Mouse (Mus musculus): ENCODE data around the gene Tbc1d14. TPM values are rescaled to one million over a fixed set of nuclear protein-coding genes. Genes with fewer than 3 reads are reported as not detected.

Gene Tbc1d14
- polyA plus RNA-seq, 2 experiments from 2014 or later, result 58.5 to 95.0 TPM

- ATAC-seq, result peak; percentile 45
Measured at GRCm38 (mm10) chr5:36553056-36553606, 39.9 kb downstream of the Tbc1d14 start.

- ATAC-seq, result no peak
Measured at GRCm38 (mm10) chr5:36552391-36552790, 40.7 kb downstream of the Tbc1d14 start.

DNA sequence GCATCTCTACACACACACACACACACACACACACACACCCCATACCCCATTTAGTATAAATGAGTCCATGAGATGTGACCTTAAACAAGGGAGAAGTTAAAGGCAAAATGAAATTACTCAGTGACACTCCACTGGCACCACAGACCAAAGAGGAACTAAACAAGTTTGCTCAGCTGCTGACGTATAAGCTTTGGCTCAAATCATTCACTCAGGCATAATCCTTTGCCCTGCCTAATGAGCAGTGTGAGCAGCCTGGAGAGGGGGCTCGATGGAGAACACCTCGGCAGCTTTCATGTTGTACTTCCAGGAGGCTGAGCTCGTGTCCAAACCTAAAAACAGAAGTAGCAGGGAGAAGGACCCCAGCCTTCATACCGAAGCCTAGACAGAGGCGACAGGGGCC is 43.8 kb downstream of the Tbc1d14 start:
- ATAC-seq, result no peak

- ATAC-seq, result no peak
Measured at GRCm38 (mm10) chr5:36544765-36545164, 48.3 kb downstream of the Tbc1d14 start.

GRCm38 (mm10) chr5:36540928-36541327 is 52.1 kb downstream of the Tbc1d14 start:
- no peak for ATAC-seq

- peak; percentile 98 for ATAC-seq
Measured at GRCm38 (mm10) chr5:36538576-36539187, 54.4 kb downstream of the Tbc1d14 start.

GRCm38 (mm10) chr5:36536424-36536823 is 56.7 kb downstream of the Tbc1d14 start:
- ATAC-seq, result no peak

- no peak for ATAC-seq
Measured at GRCm38 (mm10) chr5:36535438-36536176, 57.5 kb downstream of the Tbc1d14 start.

GRCm38 (mm10) chr5:36534455-36535030 is 58.5 kb downstream of the Tbc1d14 start:
- no peak for ATAC-seq

DNA sequence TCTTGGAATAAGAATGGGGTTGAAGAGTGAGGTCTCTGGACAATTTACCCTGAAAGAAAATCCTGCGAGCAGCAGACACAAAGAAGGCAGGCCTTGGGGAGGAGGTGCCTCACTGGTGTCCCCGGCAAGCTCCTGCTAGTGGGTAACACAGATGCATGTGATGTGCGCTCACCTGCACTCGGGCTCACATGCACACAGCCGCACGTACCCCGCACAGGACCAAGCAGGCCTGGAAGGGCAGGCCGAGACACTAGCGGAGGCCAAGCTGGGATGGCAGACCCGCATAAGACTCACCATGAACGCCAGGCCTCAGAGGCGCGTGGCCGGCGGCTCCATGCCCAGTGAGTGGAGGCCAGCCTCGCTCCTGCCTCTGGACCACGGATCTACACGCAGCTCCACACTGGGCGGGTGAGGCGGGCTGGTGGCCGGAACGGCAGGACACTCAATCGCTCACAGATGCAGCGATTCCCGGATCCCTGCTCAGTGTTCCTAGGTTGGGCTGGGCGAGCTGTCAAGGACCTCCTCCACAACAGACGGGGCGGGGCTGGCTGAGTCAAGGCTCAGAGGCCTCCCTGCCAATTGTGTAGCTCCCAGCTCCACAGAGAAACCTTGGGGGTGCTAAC is 62.8 kb downstream of the Tbc1d14 start:
- peak; percentile 43 for ATAC-seq

DNA sequence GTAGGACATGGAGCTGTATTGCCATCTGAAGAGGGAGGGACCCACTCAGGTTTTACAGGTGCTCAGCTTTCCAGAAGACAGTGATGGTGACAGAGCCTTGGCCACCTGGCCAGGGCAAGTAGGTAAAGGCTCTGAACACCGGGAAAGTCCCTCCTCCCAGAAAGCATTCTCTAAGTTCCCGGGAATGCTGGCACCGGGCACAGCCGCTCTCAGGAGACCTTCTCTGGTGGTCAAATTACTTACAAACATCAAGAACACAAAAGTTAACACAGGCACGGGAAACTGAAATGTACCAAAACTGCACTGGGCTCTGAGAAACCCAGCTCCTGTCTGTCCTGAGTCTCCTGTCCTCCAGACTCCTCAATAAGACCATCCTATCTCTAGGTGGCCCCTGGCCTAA is 63.4 kb downstream of the Tbc1d14 start:
- no peak for ATAC-seq

GRCm38 (mm10) chr5:36526921-36527320 is 66.2 kb downstream of the Tbc1d14 start:
- no peak for ATAC-seq

DNA sequence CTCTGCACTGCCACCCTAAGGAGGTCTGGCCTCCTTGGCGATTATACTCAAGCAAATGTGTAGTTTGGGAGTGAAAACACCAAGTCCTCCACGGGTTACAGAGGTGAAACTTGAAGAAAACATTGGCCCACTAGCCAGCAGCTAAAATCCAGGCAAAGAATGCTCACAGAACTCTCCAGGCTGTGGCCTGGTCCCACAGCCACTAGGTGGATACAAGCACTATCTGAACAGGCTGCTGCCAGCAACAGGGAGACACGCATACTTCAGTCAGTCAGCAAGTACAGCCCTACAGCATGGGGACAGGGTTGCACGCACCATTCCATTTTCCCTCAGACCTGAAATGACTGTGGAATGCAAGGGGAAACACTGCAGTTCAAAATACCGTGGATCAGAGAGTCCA is 66.8 kb downstream of the Tbc1d14 start:
- no peak for ATAC-seq

DNA sequence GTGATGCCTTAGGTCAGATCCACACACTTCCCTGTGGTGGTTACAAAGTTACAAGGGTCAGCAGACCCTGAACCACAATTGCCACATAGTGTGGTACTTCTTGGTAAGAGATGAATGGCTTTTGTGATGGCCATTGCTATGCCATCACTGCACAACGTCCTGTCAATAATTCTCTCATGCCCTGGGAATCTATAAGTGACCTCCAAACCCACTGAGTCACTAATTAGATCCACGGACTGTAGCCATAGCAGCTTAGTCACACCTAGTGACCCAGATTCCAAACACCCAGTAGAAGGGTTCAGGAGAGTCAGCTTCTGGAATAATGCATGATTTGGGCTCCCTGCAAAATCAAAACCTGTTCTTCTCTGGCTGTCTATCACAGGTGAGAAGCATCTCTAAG is 67.9 kb downstream of the Tbc1d14 start:
- no peak for ATAC-seq

DNA sequence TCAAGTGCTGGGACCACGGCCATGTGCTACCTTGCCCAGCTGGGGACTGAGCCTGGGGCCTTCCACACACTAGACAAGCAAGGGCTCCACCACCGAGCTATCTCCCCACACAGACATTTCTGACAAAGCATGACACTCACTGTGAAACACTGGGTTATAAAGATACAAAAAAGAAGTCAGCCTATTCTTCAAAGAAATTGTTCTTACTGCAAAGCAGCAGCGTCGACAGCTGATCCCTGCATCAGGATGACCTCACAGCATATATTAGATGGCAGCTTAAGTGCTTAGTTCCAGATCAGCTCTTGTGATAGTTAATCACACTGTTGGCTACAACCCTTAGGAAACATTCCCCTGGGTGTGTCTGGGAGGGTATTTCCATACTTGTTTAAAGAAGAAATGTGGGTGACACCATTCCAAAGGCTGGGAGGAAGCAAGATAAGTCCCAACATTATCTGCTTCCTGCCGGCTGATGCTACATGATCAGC is 69.8 kb downstream of the Tbc1d14 start:
- no peak for ATAC-seq

GRCm38 (mm10) chr5:36522782-36523181 is 70.3 kb downstream of the Tbc1d14 start:
- no peak for ATAC-seq

DNA sequence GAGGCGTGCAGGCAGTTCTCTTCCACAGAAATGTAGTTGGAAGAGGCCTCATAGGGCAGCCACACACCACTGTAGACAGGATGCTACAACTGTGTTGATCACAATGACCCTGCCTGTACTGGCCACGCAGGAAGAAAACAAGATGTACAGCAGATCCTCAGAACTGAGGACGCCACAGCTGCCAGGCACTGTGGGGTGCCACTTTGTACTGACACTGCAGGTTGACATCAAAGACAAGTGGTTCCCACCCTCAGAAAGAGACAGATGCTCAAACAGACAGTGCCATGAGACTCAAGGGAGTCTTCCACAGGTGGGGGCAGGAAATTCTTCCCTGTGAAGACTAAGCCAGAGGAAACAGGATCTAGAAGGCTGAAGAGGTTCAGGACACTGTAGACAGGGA is 73.3 kb downstream of the Tbc1d14 start:
- no peak for ATAC-seq

DNA sequence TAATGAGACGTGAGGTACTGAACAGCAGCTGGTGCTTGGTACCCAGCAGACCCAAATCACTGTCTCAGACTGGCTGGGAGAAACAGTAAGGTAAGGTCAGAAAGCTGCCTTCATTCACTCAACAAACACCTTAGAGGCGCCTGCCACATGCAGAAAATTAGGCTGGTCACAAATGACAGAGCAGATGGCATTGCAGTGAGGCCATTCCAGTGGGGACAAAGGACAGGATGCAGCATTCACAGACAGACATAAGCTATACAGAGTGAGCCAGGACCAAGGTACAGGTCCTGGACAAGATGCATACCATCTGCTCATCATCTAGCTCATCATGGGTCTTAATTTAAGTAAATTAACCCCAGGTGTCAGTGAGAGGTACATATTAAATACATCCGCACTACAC is 75.5 kb downstream of the Tbc1d14 start:
- no peak for ATAC-seq

- no peak for ATAC-seq
Measured at GRCm38 (mm10) chr5:36515558-36515957, 77.5 kb downstream of the Tbc1d14 start.

- no peak for ATAC-seq
Measured at GRCm38 (mm10) chr5:36515126-36515525, 78.0 kb downstream of the Tbc1d14 start.

GRCm38 (mm10) chr5:36510956-36511355 is 82.1 kb downstream of the Tbc1d14 start:
- no peak for ATAC-seq

GRCm38 (mm10) chr5:36508351-36508750 is 84.7 kb downstream of the Tbc1d14 start:
- ATAC-seq, result no peak

DNA sequence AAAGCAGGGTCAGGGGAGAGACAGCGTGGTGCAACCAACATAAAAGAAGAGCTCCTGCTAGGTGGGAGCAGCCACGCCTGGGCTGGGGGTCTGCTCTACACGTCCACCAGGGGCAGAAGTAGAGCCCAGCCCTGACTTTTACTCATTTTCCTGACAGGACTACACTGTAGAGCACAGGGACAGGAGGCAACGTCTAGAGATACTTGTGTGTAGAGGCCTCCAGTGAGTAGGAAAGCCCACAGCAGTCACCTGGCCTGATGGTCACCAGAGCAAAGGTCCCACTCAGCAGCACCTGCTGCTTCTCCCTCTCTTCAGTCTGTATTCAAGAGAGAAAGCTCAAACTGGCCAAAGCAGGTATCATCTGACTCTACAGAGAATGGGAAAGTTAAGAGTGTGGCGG is 87.4 kb downstream of the Tbc1d14 start:
- no peak for ATAC-seq

Data from CD4-positive, CD25-positive, alpha-beta regulatory T cell, adult 4 months (primary cell).